Mouse (Mus musculus): ENCODE measurements around the gene Gm17622. TPM values are rescaled to one million over a fixed set of nuclear protein-coding genes. Genes with fewer than 3 reads are reported as not detected.

Gm17622 gene
- polyA plus RNA-seq (2015; fragmentation: Nextera tagmentation; extraction: Ambion mirVana): not detected in 2 replicates

GRCm38 (mm10) chr13:96490433-96490832 lies at the start of gene Gm17622:
Gm17622 (plus strand) TSS chr13:96490733.
- no peak within 1 kb of the TSS for H3K9ac ChIP-seq (ENCODE audit: low read length)
- 95% methylated on average over 3 of the region's 3 CpGs for WGBS
- no peak for ATAC-seq (replicated peaks; ENCODE audit: extremely low read depth, insufficient read depth, low FRiP score)

GRCm38 (mm10) chr13:96450205-96450856 lies 40.2 kb upstream of the Gm17622 start:
- Histone ChIP-seq H3K9me3 (replicated peaks; ENCODE audit: control insufficient read depth, low read length) (no peaks in the 10 kb centered on the region), H3K27me3 (ENCODE audit: control insufficient read depth, insufficient read depth, low read length) (no peaks in the 10 kb centered on the region), H3K4me1 (ENCODE audit: control insufficient read depth, insufficient read depth, low read length) (no peaks in the 10 kb centered on the region; the same call in 1 of the 2 replicates), H3K27ac (ENCODE audit: low read length) (peak overlapping the region; percentile 38; the same call in 1 of the 2 replicates), H3K9ac (ENCODE audit: low read length) (no peak overlapping the region), H3K4me3 (ENCODE audit: low read length) (no peak overlapping the region), H3K4me2 (ENCODE audit: low read depth, low read length) (no peak overlapping the region), H3K36me3 (ENCODE audit: control insufficient read depth, insufficient read depth) (no peaks in the 10 kb centered on the region)
- no peak for ATAC-seq (replicated peaks; ENCODE audit: extremely low read depth, insufficient read depth, low FRiP score)
- WGBS: 73% methylated on average over 11 of the region's 11 CpGs

More at GRCm38 (mm10) chr13:96490433-96490832, at the start of gene Gm17622:
- H3K4me3 ChIP-seq (ENCODE audit: low read length): no peak within 1 kb of the TSS
- H3K27me3 ChIP-seq (ENCODE audit: control insufficient read depth, insufficient read depth, low read length): no peaks in the 10 kb centered on the region
- peaks cover 15% of the 10 kb centered on the region for H3K36me3 ChIP-seq (ENCODE audit: control insufficient read depth, insufficient read depth)
- no peak within 1 kb of the TSS for H3K4me2 ChIP-seq (ENCODE audit: low read depth, low read length)
- H3K9me3 ChIP-seq (replicated peaks; ENCODE audit: control insufficient read depth, low read length): peaks cover 3% of the 10 kb centered on the region
- H3K27ac ChIP-seq (ENCODE audit: low read length): no peak within 1 kb of the TSS
- no peaks in the 10 kb centered on the region for H3K4me1 ChIP-seq (ENCODE audit: control insufficient read depth, insufficient read depth, low read length)

GRCm38 (mm10) chr13:96450869-96451268 lies 39.7 kb upstream of the Gm17622 start:
- WGBS: 75% methylated on average over 7 of the region's 7 CpGs
- H3K4me2 ChIP-seq (ENCODE audit: low read depth, low read length): no peak overlapping the region
- H3K4me3 ChIP-seq (ENCODE audit: low read length): no peak overlapping the region
- no peaks in the 10 kb centered on the region for H3K27me3 ChIP-seq (ENCODE audit: control insufficient read depth, insufficient read depth, low read length)
- H3K9ac ChIP-seq (ENCODE audit: low read length): no peak overlapping the region
- H3K9me3 ChIP-seq (replicated peaks; ENCODE audit: control insufficient read depth, low read length): no peaks in the 10 kb centered on the region
- no peaks in the 10 kb centered on the region for H3K36me3 ChIP-seq (ENCODE audit: control insufficient read depth, insufficient read depth)
- H3K4me1 ChIP-seq (ENCODE audit: control insufficient read depth, insufficient read depth, low read length): no peaks in the 10 kb centered on the region; the same call in 1 of the 2 replicates
- ATAC-seq (replicated peaks; ENCODE audit: extremely low read depth, insufficient read depth, low FRiP score): no peak
- H3K27ac ChIP-seq (ENCODE audit: low read length): no peak overlapping the region

- Histone ChIP-seq H3K4me3 (ENCODE audit: low read length) (no peak overlapping the region), H3K9me3 (replicated peaks; ENCODE audit: control insufficient read depth, low read length) (no peaks in the 10 kb centered on the region), H3K27me3 (ENCODE audit: control insufficient read depth, insufficient read depth, low read length) (no peaks in the 10 kb centered on the region), H3K27ac (ENCODE audit: low read length) (no peak overlapping the region), H3K4me1 (ENCODE audit: control insufficient read depth, insufficient read depth, low read length) (no peaks in the 10 kb centered on the region; the same call in 1 of the 2 replicates), H3K36me3 (ENCODE audit: control insufficient read depth, insufficient read depth) (no peaks in the 10 kb centered on the region), H3K9ac (ENCODE audit: low read length) (no peak overlapping the region), H3K4me2 (ENCODE audit: low read depth, low read length) (no peak overlapping the region)
- WGBS: 74% methylated on average over 11 of the region's 11 CpGs
- no peak for ATAC-seq (replicated peaks; ENCODE audit: extremely low read depth, insufficient read depth, low FRiP score)
Measured at GRCm38 (mm10) chr13:96451386-96452140, 39.0 kb upstream of the Gm17622 start.

- 87% methylated on average over 3 of the region's 3 CpGs for WGBS
- no peak overlapping the region for H3K4me2 ChIP-seq (ENCODE audit: low read depth, low read length)
- no peak overlapping the region for H3K9ac ChIP-seq (ENCODE audit: low read length)
- H3K36me3 ChIP-seq (ENCODE audit: control insufficient read depth, insufficient read depth): no peaks in the 10 kb centered on the region
- no peaks in the 10 kb centered on the region for H3K27me3 ChIP-seq (ENCODE audit: control insufficient read depth, insufficient read depth, low read length)
- no peak overlapping the region for H3K27ac ChIP-seq (ENCODE audit: low read length)
- H3K9me3 ChIP-seq (replicated peaks; ENCODE audit: control insufficient read depth, low read length): no peaks in the 10 kb centered on the region
- no peaks in the 10 kb centered on the region; the same call in 1 of the 2 replicates for H3K4me1 ChIP-seq (ENCODE audit: control insufficient read depth, insufficient read depth, low read length)
- ATAC-seq (replicated peaks; ENCODE audit: extremely low read depth, insufficient read depth, low FRiP score): no peak
- H3K4me3 ChIP-seq (ENCODE audit: low read length): no peak overlapping the region
Measured at GRCm38 (mm10) chr13:96452621-96453020, 37.9 kb upstream of the Gm17622 start.

- H3K9ac ChIP-seq (ENCODE audit: low read length): no peak overlapping the region
- WGBS: 73% methylated on average over 3 of the region's 3 CpGs
- no peaks in the 10 kb centered on the region for H3K27me3 ChIP-seq (ENCODE audit: control insufficient read depth, insufficient read depth, low read length)
- H3K4me3 ChIP-seq (ENCODE audit: low read length): no peak overlapping the region
- H3K9me3 ChIP-seq (replicated peaks; ENCODE audit: control insufficient read depth, low read length): no peaks in the 10 kb centered on the region
- H3K4me1 ChIP-seq (ENCODE audit: control insufficient read depth, insufficient read depth, low read length): no peaks in the 10 kb centered on the region; the same call in 1 of the 2 replicates
- no peaks in the 10 kb centered on the region for H3K36me3 ChIP-seq (ENCODE audit: control insufficient read depth, insufficient read depth)
- H3K4me2 ChIP-seq (ENCODE audit: low read depth, low read length): no peak overlapping the region
- no peak overlapping the region for H3K27ac ChIP-seq (ENCODE audit: low read length)
- no peak for ATAC-seq (replicated peaks; ENCODE audit: extremely low read depth, insufficient read depth, low FRiP score)
Measured at GRCm38 (mm10) chr13:96454288-96454687, 36.2 kb upstream of the Gm17622 start.

GRCm38 (mm10) chr13:96457566-96457965 lies 33.0 kb upstream of the Gm17622 start:
- H3K4me2 ChIP-seq (ENCODE audit: low read depth, low read length): no peak overlapping the region
- H3K27me3 ChIP-seq (ENCODE audit: control insufficient read depth, insufficient read depth, low read length): no peaks in the 10 kb centered on the region
- H3K27ac ChIP-seq (ENCODE audit: low read length): no peak overlapping the region
- H3K9ac ChIP-seq (ENCODE audit: low read length): no peak overlapping the region
- no peaks in the 10 kb centered on the region for H3K9me3 ChIP-seq (replicated peaks; ENCODE audit: control insufficient read depth, low read length)
- H3K4me3 ChIP-seq (ENCODE audit: low read length): no peak overlapping the region
- WGBS: 83% methylated on average over 5 of the region's 5 CpGs
- H3K4me1 ChIP-seq (ENCODE audit: control insufficient read depth, insufficient read depth, low read length): no peaks in the 10 kb centered on the region; the same call in 1 of the 2 replicates
- H3K36me3 ChIP-seq (ENCODE audit: control insufficient read depth, insufficient read depth): no peaks in the 10 kb centered on the region
- ATAC-seq (replicated peaks; ENCODE audit: extremely low read depth, insufficient read depth, low FRiP score): no peak

GRCm38 (mm10) chr13:96458018-96458417 lies 32.5 kb upstream of the Gm17622 start:
- Histone ChIP-seq H3K4me2 (ENCODE audit: low read depth, low read length) (no peak overlapping the region), H3K4me1 (ENCODE audit: control insufficient read depth, insufficient read depth, low read length) (no peaks in the 10 kb centered on the region; the same call in 1 of the 2 replicates), H3K27ac (ENCODE audit: low read length) (no peak overlapping the region), H3K27me3 (ENCODE audit: control insufficient read depth, insufficient read depth, low read length) (no peaks in the 10 kb centered on the region), H3K9ac (ENCODE audit: low read length) (no peak overlapping the region), H3K36me3 (ENCODE audit: control insufficient read depth, insufficient read depth) (no peaks in the 10 kb centered on the region), H3K9me3 (replicated peaks; ENCODE audit: control insufficient read depth, low read length) (no peaks in the 10 kb centered on the region), H3K4me3 (ENCODE audit: low read length) (no peak overlapping the region)
- 65% methylated on average over 5 of the region's 5 CpGs for WGBS
- ATAC-seq (replicated peaks; ENCODE audit: extremely low read depth, insufficient read depth, low FRiP score): no peak; the same call in 1 of the 2 replicates

GRCm38 (mm10) chr13:96458606-96459005 lies 31.9 kb upstream of the Gm17622 start:
- no peaks in the 10 kb centered on the region for H3K27me3 ChIP-seq (ENCODE audit: control insufficient read depth, insufficient read depth, low read length)

More at GRCm38 (mm10) chr13:96458606-96459005, 31.9 kb upstream of the Gm17622 start:
- Histone ChIP-seq H3K4me2 (ENCODE audit: low read depth, low read length) (no peak overlapping the region), H3K9me3 (replicated peaks; ENCODE audit: control insufficient read depth, low read length) (no peaks in the 10 kb centered on the region), H3K9ac (ENCODE audit: low read length) (no peak overlapping the region), H3K4me1 (ENCODE audit: control insufficient read depth, insufficient read depth, low read length) (no peaks in the 10 kb centered on the region; the same call in 1 of the 2 replicates), H3K27ac (ENCODE audit: low read length) (no peak overlapping the region), H3K36me3 (ENCODE audit: control insufficient read depth, insufficient read depth) (no peaks in the 10 kb centered on the region), H3K4me3 (ENCODE audit: low read length) (no peak overlapping the region)
- no peak for ATAC-seq (replicated peaks; ENCODE audit: extremely low read depth, insufficient read depth, low FRiP score)
- 80% methylated on average over 4 of the region's 4 CpGs for WGBS

Data from heart, embryonic 16.5 days (tissue).